Mouse (Mus musculus): ENCODE results near the gene Ctnnbl1.

Ctnnbl1 gene

DNA sequence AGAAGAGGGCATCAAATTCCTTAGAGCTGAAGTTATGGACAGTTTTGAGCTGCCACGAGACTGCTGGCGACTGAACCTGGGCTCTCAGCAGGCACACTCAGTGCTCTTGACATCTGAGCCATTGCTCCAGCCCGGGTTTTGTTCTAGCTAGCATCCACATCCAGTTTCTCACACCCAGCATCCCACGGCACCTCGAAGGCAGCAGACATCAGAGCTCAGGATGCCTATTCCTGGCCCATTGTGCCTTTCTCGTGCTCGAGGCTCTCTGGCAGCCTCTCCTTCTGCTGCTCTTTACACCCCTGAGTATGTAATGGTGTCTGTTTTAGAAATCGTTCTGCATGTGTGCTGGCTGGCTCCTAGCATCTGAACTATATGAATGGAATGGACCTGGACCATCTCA, 13.3 kb downstream of the Ctnnbl1 start:
- DNase-seq (ENCODE audit: extremely low read depth, low read depth, low spot score): no peak

DNA sequence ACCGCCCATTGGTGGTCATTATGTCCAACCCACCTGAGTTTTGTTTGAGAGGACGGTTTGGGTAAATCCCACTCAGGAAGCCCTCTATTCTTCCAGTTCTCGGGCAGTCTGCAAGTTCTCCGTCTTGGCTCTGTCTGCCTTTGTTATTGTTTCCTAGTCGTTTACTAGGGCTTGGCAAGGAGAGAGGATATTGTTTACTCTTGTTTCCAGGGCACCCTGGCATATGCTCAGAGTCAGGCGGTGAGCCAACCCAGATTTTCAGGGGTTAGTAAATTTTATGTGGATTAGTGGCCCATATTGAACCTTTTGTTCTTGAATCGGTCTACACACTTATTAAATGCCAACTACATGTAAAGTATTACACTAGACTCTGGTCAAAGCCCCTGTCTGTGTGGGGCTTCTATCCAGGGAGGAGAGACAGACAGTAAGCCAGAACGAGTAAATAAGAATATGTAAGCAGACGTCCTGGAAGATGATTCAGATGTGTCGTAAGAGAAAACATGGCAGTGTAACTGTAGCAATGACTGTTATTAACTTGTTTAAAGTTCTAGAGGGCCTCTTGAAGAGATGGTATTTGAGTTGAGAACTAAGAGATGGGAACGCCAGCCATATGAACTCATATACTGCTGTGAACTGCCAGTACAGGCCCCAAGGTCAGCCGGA, 13.9 kb downstream of the Ctnnbl1 start:
- no peak for DNase-seq (ENCODE audit: extremely low read depth, low read depth, low spot score)

DNA sequence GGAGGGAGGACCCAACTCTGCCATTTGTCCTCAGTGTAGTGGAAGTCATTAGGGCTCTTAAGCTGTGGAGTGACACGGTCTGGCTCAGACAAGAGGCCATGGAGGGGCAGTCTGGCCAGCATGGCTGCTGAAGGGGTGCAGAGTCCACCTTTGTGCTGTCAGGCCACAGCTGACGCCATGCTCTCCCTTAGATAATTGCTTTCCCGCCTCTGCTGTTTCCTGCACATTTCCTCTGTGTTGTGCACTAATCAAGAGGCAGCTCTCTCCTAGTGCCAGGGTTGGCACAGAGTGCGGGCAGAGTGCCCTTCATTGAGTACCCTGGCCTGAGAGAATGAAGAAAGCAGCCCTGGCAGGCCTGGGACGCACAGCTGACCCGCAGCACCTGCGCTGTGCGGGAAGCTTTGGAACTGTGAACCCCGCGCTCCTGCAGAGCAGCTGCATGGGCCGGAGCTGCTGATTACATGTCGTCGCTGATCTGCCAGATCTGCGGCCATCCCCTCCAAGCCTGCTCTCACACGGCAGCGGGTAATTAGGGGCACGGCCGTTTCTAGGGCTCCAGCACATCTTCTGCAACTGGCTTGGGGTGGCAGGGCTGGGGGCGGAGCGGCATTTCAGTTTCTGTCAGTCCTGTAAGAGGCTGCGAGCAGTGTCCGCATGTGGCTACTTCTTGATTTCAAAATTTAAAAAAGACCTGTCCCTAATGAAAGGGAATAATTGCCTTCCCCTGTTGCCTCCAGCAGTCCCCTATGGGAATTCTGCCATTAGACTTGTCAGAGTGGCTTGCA, 14.6 kb downstream of the Ctnnbl1 start:
- DNase-seq (ENCODE audit: extremely low read depth, low read depth, low spot score): no peak

DNA sequence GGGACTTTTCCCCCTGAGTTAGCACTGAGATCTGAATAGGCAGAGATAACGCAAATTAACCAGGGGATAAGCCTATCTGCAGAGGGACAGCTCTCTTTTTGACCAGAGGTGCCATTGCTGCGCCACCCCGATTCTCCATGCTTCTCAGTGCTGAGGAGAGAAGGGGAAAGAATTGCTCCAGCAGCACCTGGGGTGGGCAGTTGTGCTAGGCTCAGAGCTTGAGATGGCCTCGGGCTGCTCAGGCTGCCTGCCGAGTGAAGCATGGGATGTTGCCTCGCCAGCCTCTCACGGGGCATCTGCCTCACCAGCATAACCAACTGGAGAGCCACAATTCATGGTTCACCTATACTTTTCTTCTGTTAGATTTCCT, 15.2 kb downstream of the Ctnnbl1 start:
- DNase-seq (ENCODE audit: extremely low read depth, low read depth, low spot score): no peak

DNA sequence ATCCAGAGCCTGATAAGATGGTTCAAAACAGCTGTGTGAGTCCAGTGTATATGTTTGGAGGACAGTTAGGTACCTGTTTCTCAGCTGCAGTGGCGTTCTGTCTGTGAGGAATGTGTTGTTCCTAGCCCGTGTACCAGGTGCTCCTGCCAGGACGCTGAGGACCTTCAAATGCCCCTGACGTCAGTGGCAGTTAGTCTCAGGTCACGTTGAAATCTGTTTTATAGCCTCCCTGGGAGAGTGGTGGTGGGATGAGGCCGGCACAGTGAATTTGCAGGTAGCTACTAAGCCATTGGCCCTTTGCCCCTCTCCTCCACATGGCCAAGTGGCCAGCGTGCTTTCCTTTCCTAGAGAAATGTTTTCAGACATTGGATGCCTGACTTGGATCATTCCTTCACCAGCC, 18.6 kb downstream of the Ctnnbl1 start:
- no peak for DNase-seq (ENCODE audit: extremely low read depth, low read depth, low spot score)

DNA sequence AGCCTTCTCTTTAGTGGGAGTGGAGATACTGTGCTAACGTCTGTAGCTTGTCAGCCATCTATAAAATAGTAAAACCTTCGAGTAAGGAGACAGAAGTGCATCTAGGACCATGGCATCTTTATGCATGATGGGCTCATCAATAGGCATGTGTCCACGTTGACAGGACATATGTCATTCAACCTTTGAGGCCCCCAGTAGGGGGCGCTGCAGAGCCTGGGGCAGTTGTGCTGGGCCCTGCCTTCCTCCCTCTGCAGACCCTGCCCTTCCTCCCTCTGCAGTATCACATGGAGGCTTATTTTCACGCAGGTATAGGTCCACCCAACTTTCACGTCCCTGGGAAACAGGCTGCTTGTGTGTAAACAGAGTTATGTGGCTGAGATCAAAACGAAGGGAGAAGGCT, 19.0 kb downstream of the Ctnnbl1 start:
- no peak for DNase-seq (ENCODE audit: extremely low read depth, low read depth, low spot score)

DNA sequence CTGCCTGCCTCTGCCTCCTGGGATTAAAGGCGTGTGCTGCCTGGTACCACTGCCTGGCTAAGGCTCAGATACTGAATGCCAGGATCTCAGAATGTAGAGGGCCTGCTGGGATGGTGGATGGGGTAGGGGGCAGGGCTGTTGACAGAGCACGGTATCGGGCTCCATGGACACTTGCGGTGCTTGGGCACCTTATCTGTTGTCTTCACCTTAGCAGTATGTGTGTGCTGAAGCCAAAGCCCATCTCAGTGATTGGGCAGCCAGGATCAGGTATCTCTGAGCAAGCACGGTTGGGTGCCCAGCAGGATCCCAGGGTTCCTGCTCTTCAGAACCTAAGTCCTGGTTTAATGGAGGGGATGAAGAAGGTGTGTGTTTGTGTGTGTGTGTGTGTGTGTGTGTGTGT, 21.2 kb downstream of the Ctnnbl1 start:
- no peak for DNase-seq (ENCODE audit: extremely low read depth, low read depth, low spot score)

DNA sequence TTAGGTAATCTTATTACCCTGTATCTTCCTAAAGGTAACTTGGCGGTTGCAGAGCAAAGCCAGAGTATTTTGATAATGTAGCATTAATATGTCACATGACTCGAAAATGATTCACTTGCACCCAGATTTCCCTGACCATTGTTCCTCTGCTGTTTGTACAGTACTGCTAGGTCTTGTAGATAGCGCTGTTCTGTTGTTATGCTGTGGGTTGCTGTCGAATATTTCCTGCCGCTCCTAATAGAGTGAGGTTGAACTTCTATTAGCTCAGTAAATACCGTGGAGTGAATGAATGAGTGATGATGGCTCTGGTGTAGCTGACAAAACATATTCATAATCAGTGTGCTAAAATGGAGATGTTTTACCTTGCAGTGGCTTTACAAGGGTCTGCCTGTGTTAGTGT, 22.5 kb downstream of the Ctnnbl1 start:
- DNase-seq (ENCODE audit: extremely low read depth, low read depth, low spot score): no peak

DNA sequence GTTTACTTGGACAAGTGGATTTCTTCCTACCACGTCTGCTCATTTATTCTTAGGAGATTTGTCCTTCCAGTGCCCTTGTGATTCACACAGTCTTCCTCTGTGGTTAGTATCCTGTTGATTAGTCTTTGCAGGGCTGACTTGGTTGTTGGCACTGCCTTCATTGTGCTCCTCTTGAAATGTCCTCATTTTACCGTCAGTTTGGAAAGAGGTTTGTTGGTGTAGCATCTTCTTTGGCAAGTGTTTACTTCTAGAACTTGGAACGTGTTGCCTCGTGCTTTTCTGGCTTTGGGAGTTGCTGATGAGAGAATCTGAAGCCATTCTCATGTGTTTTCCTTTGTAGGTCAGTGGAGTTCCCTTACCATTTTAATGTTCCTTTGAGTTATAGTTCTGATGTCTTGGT, 25.7 kb downstream of the Ctnnbl1 start:
- no peak for DNase-seq (ENCODE audit: extremely low read depth, low read depth, low spot score)

DNA sequence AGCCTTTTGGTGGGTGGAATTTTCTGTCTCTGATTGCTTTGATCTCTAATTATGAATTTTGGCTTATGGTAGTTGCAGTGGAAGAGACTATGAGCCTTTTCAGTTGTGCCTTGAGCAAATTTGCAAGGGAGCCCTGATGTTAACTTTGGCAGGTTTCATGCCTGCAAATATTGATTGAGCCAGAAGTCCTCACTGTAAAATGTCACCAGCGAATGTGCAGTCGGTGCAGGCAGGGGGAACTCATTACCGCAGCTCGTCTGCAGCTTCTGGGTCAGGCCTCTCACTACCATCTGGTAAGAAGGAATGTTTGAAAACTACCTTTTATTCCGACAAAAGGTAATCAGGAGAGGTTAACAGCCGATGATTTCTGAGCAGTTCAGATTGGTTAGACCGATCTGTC, 29.4 kb downstream of the Ctnnbl1 start:
- DNase-seq (ENCODE audit: extremely low read depth, low read depth, low spot score): no peak

DNA sequence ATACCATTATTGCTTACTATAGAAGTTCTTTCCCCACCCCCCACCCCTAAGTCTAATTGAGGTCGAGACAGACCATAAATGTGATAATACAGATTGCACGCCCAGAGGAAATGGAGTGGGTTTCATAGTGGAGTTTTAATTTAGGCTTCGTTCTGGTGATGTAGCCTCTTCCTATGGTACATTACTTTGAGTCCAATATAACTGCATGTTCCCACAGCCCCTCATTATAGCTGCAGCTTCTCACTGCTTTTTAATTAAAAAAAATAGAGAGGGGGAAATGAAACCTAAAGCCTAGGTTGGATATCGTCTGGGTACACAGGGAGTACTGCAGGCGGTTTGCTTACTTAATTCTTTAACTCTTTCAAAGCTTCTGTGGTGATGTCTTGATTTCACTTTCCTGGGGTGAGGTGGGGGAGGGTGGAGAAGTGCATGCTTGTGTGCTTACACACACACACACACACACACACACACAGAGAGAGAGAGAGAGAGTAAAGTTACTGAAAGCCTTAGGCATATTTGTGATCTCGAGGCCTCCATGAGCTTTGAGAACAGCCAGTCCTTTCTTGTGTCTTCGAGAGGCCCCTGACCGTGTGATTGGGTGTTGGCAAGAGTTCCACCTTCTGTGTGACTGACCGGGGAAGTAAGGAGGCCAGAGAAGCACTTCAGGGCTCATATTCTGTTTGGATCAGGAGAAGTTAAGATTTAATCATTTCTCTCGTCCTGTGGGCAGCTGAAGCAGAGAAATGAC, 31.7 kb downstream of the Ctnnbl1 start:
- no peak for DNase-seq (ENCODE audit: extremely low read depth, low read depth, low spot score)

DNA sequence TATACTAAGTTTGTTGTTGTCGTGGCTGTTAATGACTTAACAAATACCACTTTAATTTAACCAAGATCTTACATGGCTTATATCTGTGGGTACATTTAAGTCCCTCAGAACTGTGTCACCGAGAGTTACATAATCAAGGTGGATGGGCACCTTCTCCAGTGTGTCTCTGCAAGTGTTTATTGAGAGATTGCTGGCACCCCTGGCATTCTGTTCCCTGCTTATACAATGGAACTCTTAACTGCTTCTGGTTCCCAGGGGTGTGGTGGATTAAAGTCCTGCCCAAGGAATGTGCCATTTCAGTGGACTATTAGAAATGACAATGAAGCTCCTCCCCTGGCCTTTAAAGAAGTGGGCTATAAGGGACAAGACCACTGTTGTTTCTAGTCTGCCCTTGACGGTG, 33.6 kb downstream of the Ctnnbl1 start:
- DNase-seq (ENCODE audit: extremely low read depth, low read depth, low spot score): no peak

DNA sequence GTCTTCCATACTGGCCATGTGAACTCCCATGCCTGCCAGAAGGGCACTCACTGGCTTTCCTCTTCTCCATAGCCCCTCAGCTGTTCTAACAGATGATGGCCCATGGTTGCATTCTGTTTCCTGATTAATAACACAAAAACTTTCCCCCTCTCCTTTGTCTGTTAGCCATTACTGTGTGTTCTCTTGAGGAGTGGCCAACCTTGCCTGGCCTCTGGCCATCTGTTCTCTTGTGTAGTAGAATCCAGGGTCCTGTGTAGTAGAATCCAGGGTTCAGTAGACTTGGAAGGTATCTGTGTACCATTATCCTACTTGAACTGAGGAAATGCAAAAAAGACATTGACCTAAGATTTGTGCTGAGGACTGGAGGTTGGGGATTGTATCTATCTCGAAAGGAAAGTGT, 36.5 kb downstream of the Ctnnbl1 start:
- no peak for DNase-seq (ENCODE audit: extremely low read depth, low read depth, low spot score)

DNA sequence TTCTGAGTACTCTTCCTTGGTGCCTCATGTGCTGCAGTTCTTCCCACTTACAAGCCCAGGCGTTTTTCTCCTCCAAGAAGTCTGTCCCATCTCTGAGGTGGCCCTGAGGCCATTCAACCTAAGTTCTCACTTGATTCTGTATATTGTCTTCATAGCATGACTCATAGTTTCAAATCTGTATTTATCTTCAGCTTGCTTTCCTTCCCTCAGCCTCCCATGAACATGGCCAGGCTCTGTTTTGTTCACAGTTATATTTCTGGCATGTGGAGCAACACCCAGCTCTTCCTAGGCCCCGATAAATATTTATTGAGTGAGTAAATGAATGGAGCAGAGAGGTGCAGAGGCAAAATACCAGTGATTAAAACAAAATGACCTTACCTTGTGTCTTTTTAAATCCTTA, 38.8 kb downstream of the Ctnnbl1 start:
- no peak for DNase-seq (ENCODE audit: extremely low read depth, low read depth, low spot score)

DNA sequence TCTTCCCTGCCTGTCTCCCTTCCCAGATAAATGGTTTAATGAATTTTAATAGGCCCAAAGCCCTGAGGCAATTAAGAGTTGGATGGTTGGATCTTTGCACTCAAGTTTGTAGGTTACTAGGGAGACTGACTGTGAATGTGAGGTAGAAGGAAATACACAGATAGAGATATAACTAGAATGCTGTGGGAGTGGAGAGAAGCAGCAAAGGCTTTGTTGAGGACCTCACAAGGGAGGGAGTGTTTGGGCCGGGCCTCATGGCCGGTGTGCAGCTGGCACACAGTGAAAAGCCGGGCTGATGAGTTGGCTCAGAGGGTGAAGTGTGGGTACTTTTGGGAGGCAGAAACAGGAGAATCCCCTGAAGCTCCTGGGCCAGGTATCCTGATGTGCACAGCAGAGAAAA, 43.8 kb downstream of the Ctnnbl1 start:
- no peak for DNase-seq (ENCODE audit: extremely low read depth, low read depth, low spot score)

DNA sequence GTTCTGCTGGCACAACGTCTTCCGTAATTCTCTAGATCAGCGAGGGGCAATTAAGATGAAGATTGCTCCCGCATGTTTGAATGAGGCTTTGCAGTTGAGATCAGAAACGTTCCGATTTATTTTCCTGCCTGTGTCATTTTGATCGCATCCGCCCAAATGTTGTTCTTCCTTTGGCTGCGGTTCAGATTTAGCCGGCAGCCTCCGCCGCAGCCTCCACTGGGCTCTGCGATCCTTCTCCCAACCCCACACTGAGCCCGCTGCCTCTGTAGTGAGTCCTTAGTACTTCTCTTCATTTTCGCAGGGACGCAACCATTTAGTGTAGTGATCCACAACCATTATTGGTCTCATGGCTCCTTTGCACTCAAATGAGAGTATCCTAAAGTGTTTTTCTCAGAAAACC, 46.0 kb downstream of the Ctnnbl1 start:
- DNase-seq (ENCODE audit: extremely low read depth, low read depth, low spot score): no peak

DNA sequence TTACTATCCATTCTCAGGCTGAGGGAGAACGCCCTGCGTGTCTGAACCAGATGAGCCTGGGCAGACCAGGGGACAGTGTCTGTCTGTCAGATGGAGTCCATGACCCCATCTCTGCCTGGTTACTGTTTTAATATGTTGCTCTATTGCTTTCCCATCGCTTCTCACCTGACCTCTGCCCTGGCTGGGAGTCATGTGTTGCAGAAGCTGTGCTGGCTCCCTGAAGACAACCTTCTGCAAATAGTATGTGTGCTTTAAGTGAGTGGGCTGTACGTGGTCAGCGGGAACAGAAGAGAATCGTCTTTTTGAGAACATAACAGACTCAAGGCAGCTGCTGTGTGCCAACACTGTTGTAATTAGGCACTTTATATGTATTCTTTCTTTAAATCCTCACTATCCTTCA, 47.0 kb downstream of the Ctnnbl1 start:
- DNase-seq (ENCODE audit: extremely low read depth, low read depth, low spot score): no peak

DNA sequence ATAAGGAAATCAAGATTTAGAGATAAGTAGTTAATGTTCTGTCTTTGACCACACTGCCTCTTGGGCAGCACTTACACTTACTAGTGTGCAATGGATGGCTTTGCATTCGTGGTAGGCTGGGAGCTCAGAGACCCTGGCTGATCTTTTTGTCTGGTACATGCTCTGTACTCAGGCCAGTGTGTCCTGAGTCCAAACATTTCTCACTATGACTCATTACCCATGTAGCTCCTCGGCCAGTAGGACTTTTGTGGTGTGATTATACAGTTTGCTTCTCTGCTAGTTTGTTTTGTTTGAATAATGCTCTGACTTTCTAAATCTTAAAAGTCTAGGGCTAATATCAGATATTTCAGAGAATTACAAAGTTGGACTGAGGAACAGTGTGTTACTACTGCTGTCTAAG, 47.4 kb downstream of the Ctnnbl1 start:
- no peak for DNase-seq (ENCODE audit: extremely low read depth, low read depth, low spot score)

DNA sequence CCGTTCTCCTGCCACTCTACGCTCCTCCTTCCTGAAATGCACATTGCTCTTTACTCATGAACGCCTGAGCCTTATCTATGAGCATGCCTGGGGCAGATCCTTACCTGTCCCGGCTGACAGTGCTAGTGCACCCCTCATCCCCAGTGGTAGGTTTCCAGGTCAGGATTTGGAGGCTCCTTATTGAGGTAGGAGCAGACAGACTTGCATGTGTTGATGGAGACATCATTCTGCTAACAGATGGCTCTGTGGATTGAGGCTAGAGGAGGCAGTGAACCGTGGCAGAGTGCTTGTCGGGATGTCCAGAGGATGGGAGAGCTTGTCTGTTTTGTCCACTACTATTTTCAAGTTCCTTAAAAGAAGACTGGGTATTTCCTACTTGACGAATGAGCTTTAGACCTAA, 52.0 kb downstream of the Ctnnbl1 start:
- DNase-seq (ENCODE audit: extremely low read depth, low read depth, low spot score): no peak

DNA sequence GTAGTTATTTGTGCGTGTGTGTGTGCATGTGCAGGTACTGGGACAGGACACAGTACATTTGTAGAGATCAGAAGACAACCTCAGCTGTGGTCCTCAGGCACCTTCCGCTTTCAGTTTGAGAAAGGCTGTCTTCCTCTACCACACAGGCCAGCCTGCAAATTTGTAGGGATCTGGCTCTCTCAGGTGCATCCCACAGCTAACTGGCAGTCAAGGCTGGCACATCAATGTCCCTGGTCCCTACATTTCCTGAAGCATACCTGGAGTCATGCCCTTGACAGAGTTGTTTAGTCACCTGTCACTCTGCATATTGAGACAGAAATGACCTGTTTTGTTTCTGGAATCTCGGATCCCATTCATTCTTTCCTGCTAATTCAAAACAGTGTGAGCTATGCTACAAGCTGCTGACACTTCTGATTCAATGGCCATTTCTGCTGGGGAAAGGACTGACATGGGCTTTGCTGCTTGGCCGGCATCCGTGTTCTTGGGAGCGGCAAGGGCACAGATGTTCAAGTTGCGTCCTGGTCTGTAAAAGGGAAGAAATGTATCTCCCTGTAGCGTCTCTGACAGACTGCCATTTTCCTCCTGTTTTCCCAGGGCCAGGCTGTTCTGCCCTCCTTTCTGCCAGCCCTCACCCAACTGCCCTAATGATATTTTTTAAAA, 53.8 kb downstream of the Ctnnbl1 start:
- no peak for DNase-seq (ENCODE audit: extremely low read depth, low read depth, low spot score)

DNA sequence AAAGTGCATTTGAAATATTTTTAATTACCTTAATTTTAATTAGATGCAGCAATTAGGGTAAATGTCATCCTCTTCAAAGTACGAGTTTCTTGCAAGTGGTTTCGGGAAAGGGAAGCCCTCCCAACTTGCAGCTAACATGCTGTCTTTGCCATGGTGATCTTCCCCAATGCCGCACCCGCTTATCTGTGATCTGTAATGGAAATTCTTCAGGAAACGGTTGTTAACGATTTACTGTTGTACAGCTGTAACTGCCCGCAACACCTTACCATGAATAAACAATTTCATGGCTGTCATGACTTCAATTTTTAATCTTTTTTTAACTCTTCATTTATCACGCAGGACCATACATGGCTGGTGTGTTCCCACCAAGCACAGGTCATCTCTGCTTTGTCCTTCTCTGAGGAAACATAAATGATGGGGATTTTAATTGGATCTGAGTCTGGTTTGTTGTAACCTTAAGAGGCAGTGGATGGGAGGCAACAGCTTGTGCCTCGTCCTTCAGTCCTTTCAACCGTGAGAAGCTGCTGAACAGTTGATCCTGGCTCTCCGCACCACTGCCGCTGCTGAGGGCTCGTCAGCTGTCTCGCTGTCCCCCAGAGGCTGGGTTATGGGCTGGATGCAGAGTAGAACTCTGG, 54.4 kb downstream of the Ctnnbl1 start:
- DNase-seq (ENCODE audit: extremely low read depth, low read depth, low spot score): no peak

Data from fat pad, adult 2 months (tissue).